Mouse (Mus musculus) brain, adult 2 months (tissue): ENCODE results near the gene Hoxb1.

Experiments used
- DNase-seq: peaks from one replicate; pipeline ENCODE4 v3.0.0; 2011; ENCODE audit warnings: low read depth, low spot score

The Hoxb1 gene

DNA sequence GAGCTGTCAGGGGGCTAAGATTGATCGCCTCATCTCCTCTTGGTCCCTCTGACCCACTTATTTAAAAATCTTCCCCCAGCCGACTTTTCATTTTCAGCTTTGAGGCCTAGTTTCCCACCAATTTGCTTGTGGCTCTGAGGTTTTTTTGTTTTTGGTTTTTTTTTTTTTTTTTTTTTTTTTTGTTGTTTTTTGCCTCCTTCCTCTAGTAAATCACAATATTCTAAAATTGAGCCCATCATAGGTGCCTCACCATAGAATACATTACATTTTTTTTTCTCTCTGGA is 15.3 kb upstream of the Hoxb1 start, which contains the start of gene Hoxb2:
Hoxb2 (plus strand) TSS at position 185 of the 284 bp plus-strand sequence.
- DNase-seq = no peak

GRCm38 (mm10) chr11:96350791-96351190 is 14.8 kb upstream of the Hoxb1 start:
- no peak for DNase-seq

DNA sequence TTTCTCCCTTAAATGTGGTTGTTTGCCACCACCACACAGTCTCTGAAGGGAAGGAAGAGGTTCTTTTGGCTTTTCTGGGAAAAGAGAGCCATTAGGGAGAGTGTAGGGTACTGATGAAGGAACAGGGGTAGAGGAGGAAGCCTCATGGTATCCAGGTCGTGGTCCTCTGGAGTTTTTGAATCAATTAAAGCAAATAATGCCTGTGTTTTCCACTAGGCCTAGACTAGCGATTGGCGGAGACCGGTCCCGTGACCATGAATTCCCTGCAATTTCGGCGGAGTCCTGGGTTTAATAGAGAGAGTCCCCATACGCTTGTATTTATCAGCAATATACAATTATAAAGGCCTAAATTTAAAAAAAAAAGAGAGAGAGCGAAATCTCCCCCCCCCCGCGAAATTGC is 14.2 kb upstream of the Hoxb1 start:
- no peak for DNase-seq

DNA sequence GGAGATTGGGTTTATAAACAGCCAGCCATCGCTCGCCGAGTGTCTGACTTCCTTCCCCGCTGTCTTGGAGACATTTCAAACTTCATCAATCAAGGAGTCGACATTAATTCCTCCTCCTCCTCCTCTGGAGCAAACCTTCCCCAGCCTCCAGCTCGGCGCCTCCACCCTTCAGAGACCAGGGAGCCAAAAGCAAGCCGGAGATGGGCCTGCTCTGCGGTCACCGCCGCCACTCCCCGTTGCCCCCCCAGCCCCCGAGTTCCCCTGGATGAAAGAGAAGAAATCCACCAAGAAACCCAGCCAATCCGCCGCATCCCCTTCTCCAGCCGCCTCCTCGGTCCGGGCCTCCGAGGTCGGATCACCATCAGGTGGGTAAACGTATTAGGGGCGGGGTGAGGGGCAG is 13.7 kb upstream of the Hoxb1 start:
- DNase-seq = no peak

- DNase-seq = no peak
Measured at GRCm38 (mm10) chr11:96352691-96353521, 12.6 kb upstream of the Hoxb1 start.

DNA sequence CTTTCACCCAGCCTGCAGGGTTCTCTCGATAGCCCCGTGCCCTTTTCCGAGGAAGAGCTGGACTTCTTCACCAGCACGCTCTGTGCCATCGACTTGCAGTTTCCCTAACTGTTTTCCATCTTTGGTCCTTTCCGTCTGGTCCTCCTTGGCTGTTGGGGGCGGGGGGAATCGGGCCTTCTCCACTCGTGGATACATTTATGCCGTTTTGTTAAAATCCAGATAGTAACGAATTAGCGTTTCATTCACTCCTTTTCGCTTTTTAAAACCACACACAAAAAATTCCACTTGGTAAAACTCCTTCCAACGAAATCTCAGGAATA is 12.1 kb upstream of the Hoxb1 start:
- DNase-seq = no peak

- no peak for DNase-seq
Measured at GRCm38 (mm10) chr11:96353939-96354338, 11.6 kb upstream of the Hoxb1 start.

DNA sequence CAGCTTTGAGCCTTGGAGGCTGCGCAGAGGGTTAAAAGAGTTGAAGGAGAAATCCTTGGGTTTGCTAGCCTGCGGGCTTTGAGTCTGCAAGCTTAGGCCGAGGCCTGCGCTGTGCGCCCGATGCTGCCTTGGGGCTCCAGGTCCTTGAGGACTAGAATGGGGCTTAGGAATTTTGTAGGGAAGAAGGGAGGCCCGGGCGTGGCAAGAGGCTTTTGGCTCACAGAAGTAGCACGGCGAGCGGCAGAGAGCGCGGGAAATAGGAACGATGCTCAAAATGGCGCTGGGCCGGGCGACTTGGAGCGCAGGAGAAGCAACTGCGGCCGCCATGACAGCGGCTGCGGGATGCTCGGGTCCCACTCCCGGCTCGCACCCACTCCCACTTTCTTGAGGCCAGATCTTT is 11.2 kb upstream of the Hoxb1 start:
- DNase-seq = no peak

DNA sequence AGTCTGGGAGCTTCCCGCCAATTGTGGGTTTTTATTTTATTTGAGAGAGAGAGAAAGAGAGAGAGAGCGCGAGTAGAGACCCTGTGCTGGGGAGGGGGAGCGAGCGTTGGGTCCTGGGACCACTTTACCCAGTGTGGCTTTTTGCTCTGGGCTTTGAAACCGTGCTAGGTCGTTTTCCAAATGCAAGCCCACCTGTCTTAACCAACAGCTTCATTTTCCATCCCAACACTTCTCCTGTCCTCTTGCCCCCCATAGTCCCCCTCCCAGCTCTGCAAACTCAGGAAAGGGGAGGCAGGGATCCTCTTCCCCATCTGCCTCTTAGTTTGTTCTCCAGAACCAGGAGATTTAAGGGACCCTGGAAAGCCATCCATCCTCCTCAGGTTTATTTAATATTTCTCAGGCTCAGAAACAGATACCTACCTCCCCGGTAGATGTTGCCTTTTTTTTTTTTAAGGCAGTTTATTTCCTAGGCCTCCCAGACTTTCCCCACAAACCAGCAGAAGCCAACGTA is 10.7 kb upstream of the Hoxb1 start:
- no peak for DNase-seq

DNA sequence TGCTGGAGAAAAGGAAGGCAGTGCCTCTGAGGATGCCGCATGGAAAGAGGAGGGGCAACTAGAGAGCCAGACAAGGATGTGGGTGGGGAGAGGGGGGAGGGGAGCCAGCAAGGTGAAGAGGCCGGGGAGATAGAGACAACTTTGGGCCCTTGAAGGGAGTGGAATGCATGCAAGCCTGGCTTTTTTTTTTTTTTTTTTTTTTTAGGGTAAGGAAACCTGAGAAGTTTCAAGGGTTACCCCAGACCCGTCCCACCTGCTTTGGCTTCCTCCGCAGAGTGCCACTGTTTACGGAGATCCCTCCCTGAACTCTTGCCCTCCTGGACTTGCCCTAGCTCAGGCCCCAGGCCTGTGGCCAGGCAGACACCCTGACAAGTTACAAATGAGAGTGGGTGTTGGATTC is 1.7 kb upstream of the Hoxb1 start:
- DNase-seq = no peak

DNA sequence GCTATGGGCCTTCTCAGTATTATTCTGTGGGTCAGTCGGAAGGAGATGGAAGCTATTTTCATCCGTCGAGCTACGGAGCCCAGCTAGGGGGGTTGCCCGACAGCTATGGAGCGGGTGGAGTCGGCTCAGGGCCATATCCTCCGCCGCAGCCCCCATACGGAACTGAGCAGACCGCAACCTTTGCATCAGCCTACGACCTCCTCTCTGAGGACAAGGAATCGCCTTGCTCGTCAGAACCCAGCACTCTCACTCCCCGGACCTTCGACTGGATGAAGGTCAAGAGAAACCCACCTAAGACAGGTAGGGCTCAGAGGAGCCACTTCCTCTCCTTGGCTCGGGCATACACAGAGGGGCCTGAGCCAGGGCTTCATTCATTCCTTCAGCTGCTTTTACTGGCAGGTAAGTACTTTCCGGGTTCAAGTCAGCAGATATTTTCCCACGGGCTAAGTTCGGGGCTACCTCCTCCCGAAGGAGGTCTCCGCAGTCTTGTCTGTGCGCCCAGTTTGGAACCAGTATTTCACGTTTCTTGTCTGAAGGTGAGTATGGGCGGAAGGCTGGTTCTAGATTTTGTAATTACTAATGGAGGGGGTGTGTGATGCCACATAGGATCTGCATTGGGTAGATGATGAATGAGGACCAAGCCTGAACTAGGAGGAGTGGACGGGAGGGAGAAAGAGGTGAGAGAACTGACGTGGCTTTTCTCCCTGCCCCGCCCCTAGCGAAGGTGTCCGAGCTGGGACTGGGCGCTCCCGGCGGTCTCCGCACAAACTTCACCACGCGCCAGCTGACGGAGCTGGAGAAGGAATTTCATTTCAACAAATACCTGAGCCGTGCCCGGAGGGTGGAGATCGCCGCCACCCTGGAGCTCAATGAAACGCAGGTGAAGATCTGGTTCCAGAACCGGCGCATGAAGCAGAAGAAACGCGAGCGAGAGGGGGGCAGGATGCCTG is 815 bp downstream of the Hoxb1 start:
- no peak for DNase-seq

DNA sequence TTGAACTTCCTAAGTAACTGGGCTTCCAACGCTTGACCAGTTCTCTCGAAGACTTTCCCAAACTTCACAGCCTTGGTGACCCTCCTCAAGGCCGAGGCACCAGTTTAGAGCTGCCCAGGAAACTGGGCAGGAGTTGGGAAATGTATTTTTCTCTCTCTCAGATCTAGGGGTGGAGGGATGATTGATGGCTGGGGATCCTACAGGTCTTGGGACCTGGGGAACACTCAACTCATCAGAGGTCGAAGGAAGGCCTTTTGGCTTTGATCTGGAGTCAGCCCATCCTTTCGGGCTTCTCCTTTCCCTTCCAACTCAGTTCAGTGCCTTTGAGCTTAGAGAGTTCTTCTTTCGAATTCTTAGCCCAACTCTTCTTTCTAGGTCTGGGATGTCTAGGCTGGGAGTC is 1.6 kb downstream of the Hoxb1 start:
- no peak for DNase-seq

- DNase-seq = no peak
Measured at GRCm38 (mm10) chr11:96368686-96369085, 3.1 kb downstream of the Hoxb1 start.

DNA sequence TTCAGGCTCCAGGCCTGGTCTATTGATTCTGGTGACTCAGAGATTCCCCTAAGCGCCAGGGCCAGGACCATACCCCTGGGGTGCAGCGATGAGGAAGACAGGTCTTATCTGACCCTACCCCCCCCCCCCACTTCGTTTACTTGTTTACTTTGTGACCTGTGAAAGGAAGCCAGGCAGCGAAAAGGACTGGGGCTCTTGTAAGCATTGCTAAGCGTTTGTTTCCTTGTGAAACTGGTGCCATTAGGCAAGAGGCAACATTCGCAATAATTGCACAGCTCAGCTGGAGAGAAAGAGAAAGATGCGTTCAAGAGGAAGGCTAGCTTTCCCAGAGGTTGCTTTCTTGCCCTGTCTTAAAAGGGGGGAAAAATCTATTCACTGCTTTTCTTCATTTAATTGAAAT is 3.6 kb downstream of the Hoxb1 start:
- no peak for DNase-seq

DNA sequence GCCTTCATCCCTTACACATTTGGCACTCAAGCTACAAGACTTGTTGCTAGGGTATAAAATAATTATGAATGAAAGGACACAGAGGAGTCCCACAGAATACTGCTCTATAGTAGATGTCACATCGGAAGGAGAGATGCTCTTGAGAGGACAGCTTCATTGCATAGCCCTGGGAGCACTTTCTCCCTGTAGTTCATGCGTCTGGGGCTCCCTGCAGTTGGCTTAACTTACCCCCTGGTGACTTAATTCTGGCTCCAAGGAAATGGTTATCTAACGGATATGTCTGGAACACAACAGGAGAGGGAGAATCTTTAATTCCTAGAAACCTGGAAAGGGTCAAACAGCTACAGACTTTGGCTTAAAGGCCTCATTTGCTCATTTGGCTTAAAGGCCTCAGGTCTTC is 6.2 kb downstream of the Hoxb1 start:
- DNase-seq = no peak

DNA sequence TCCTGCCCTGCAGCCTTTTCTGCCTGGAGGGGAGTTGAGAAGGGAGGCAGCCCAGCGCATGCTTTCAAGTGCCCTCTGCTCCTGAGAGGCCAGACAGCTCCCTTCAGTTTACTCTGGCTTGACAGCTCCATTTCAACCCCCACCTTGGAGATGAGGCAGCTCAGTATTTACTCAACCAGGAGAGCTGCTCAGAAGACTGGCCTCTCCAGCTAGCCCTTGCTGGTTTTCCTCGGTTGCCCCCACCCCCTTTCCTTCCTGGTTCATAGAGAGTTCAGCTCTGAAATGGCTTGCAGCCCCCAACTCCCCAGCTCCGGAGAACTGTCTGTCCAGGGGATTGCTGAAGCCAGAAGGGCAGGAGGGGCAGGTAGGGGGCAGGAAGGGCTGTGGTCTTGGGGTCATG is 7.0 kb downstream of the Hoxb1 start:
- DNase-seq = no peak

GRCm38 (mm10) chr11:96374810-96375209 is 9.3 kb downstream of the Hoxb1 start:
- no peak for DNase-seq

DNA sequence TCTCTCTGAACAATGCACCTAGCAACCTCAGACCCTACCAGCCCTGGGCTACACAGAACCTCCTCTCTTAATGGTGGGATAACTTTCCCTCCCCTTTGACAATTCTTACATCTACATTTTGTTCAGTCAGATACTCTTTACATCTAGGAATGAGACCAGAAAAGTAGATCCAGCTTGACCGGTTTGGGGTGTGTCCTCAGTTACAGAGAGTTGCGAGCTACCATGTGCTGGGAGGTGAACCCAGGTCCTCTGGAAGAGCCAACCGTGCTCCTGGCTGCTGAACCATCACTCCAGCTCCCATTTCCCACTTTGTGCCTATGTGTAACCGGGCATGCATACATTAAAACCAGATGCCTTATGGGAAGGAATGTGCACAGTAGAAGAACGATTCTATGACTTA is 17.8 kb downstream of the Hoxb1 start:
- DNase-seq = no peak

DNA sequence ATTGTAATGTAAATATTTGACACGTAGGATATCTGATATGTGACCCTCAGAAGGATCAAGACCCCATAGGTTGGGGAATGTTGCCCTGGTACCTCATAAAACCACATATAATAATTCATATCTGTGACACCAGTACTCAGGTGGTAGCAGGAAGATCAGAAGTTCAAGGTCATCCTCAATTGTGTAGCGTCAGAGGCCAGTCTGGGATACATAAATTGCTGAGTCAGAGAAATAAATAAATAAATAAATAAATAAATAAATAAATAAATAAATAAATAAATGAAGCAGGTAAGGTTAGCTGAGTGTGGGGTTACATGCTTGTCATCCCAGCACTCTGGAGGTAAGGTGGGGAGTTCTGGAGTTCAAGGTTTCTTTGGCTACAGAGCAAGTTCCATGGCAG is 22.1 kb downstream of the Hoxb1 start:
- DNase-seq = no peak

GRCm38 (mm10) chr11:96396772-96397626 is 31.4 kb downstream of the Hoxb1 start:
- DNase-seq = no peak

DNA sequence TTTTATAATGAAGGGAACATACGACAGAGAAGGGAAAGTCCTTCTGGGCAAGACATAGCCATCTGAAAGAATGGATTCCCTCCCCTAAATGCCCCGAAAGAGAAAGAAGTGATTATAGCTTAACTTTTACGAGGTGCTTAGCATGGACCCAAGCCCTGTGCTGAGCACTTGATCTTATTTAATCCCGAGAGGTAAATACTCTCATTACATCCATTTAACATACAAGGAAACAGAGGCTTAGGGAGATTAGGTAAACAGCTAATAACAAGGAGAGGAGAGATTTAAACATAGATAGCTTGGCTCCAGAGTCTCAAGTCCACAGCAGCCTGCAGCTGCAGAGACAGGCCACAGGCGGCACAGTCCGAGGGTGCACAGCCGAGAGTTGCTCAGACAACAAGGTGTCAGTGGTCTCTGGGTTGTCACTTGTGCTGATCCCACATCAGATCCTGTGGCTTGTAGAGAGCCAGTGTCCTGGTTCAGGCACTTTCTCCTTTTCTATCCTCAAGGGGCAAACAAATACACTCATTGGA is 32.3 kb downstream of the Hoxb1 start:
- no peak for DNase-seq

DNA sequence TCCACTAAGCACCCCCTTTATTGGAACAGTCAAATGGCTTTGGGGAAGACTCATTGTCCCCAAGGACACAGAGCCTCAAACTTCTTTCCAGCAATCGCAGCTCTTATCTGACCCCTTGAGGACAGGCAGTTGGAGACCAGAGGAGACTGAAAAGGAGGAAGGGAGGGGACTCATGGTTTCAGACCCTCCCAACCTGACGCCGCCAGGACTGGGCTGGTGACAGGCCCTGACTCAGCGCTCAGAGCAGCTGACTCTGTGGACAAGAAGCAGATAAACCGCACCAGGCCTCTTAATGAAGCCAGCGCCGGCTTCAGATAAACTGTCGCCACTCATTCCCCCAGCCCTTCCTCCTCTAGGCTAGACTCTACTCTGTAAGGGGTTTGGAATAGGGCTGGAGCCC is 34.4 kb downstream of the Hoxb1 start:
- no peak for DNase-seq
